ENCODE assay signal across 20 mouse cellular contexts in genomic region chr7:44838073-44838472, GRCm38 (mm10). TPM values are rescaled to one million over a fixed set of nuclear protein-coding genes. Genes with fewer than 3 reads are reported as not detected.
"Had no signal": no experiment of that assay in that cellular context is flagged by ENCODE, and none has a peak within 500 bp of the region (broad histone marks: within the 10 kb centered on the region; RNA-seq: fewer than 3 reads in every experiment).

No protein-coding gene starts in this region.

- H3K4me3 ChIP-seq: liver, embryonic 15.5 days; lung, embryonic 15.5 days; megakaryocyte, embryonic 14.5 days; midbrain, embryonic 13.5 days; midbrain, embryonic 15.5 days; neural tube, embryonic 13.5 days; neural tube, embryonic 15.5 days; stomach, embryonic 15.5 days had no signal

- DNase-seq: liver, postnatal 0 days; lung, adult 2 months; lung, postnatal 14 days; lung, postnatal 36 days; right cerebral cortex, postnatal 14 days; thymus, adult 2 months; thymus, postnatal 25 days; thymus, postnatal 4 days had no signal

- H3K27ac ChIP-seq: liver, embryonic 15.5 days; lung, embryonic 15.5 days; macrophage; midbrain, embryonic 13.5 days; midbrain, embryonic 15.5 days; neural tube, embryonic 13.5 days; neural tube, embryonic 15.5 days; stomach, embryonic 15.5 days; stomach, postnatal 0 days had no signal

- H3K9ac ChIP-seq: liver, embryonic 15.5 days; liver, postnatal 0 days; lung, embryonic 15.5 days; midbrain, embryonic 13.5 days; midbrain, embryonic 15.5 days; neural tube, embryonic 13.5 days; neural tube, embryonic 15.5 days; stomach, embryonic 15.5 days had no signal

- H3K27me3 ChIP-seq: megakaryocyte, embryonic 14.5 days had no signal

- H3K9me3 ChIP-seq: liver, embryonic 15.5 days; lung, embryonic 15.5 days; midbrain, embryonic 13.5 days; midbrain, embryonic 15.5 days; neural tube, embryonic 13.5 days; neural tube, embryonic 15.5 days; stomach, embryonic 15.5 days had no signal

- H3K4me2 ChIP-seq: liver, embryonic 15.5 days; lung, embryonic 15.5 days; midbrain, embryonic 11.5 days; midbrain, embryonic 13.5 days; midbrain, embryonic 15.5 days; neural tube, embryonic 13.5 days; neural tube, embryonic 15.5 days; stomach, embryonic 15.5 days had no signal

RNA-seq across cellular contexts. Expression of gene Il4i1, which starts 21.9 kb away (rescaled TPM):
- total RNA-seq: midbrain, postnatal 0 days had no signal
